Mouse (Mus musculus): ENCODE measurements around the gene Nras.

GRCm38 (mm10) chr3:103100735-103101134 lies 42.6 kb downstream of the Nras start:
- no peak for TF ChIP-seq MAFK (IDR thresholded peaks at IDR 0.05; ENCODE audit: insufficient read depth, low read depth, low read length)
- TF ChIP-seq ZNF384 (IDR thresholded peaks at IDR 0.05; ENCODE audit: low read depth, low read length), result no peak
- TF ChIP-seq CHD2 (IDR thresholded peaks at IDR 0.05; ENCODE audit: low read depth, low read length), result no peak
